Mouse (Mus musculus) gastrocnemius, postnatal 10 days (tissue): ENCODE measurements around the gene Vtn. TPM values are rescaled to one million over a fixed set of nuclear protein-coding genes. Genes with fewer than 3 reads are reported as not detected.

Experiments used
- DNase-seq: peaks from one replicate; pipeline ENCODE4 v3.0.0; 2021; ENCODE audit warnings: mixed read lengths
- long read RNA-seq, 2 experiments: library from polyadenylated mRNA; stranded (forward); transcript quantifications; one replicate each; pipeline ENCODE4 v2.0.0; 2021
- total RNA-seq, 2 experiments: library from RNA; stranded (reverse); gene quantifications; 2 replicates each; pipeline ENCODE4 v1.2.3; 2021

The Vtn gene
- 10 to 100 TPM; 29.8 to 39.0 TPM for total RNA-seq
- long read RNA-seq, experiment 1, transcript Vtn-201 (8 exons, 1,744 nt), result major isoform, 30 of 35 reads
- long read RNA-seq, experiment 1, partial matches to known transcripts, result 2 of 35 reads
- long read RNA-seq, experiment 1, other reads (novel, unspliced or antisense), result 3 of 35 reads
- long read RNA-seq, experiment 2, transcript Vtn-201 (8 exons, 1,744 nt), result major isoform, 20 of 22 reads
- long read RNA-seq, experiment 2, partial matches to known transcripts, result 1 of 22 reads
- long read RNA-seq, experiment 2, other reads (novel, unspliced or antisense), result 1 of 22 reads

DNA sequence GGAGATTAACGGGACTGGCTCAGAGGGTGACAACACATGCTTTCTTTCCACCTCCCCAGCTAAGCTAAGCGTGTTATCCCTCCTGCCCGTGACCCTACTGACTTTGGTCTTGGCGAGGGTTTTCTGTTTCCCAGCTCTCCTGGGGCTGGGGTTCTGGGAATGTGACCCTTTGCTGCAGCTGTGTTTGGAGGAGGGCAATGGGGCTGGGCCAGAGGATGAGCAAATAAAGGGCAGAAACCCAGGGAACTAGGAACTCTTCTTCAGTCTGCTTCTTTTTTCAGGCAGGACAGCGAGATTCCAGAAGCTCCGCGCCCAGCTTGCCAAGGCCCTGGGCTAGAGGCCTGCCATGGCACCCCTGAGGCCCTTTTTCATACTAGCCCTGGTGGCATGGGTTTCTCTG is at the start of gene Vtn:
Vtn (plus strand) TSS at position 88 of the 400 bp plus-strand sequence.
- DNase-seq, result peak; percentile 35

DNA sequence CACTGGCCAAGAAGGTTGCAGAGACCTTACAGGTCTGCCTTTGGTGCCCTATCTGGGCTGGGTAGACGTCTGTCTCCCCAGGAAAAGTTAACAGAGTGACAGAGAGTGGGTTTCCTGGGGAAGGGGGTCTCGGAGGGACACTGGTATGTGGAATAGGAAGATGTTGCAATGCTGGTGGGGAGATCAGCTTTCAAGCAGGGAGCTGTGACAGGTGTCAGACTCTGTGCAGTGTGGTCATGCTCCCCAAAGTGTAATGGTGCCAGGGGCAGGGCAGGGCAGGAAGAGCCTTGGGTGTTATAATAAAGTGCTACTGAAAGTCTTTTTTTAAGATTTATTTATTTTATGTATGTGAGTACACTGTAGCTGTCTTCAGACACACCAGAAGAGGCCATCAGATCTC is 48.6 kb upstream of the Vtn start:
- DNase-seq, result no peak

DNA sequence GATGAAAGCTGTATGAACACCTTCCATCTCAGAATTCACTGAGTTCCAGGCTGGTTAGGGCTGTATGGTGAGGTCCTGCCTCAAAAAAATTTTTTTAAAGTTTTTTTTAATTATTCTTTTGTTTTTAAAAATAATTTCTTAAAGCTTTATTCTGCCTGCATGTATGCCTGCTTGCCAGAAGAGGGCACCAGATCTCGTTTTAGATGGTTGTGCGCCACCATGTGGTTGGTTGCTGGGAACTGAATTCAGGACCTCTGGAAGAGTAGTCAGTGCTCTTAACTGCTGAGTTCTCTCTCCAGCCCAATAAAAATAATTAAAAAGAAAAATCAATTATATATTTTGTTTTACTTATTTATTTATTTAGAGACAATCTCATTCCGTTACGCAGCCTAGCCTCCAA is 45.2 kb upstream of the Vtn start:
- peak; percentile 68 for DNase-seq

DNA sequence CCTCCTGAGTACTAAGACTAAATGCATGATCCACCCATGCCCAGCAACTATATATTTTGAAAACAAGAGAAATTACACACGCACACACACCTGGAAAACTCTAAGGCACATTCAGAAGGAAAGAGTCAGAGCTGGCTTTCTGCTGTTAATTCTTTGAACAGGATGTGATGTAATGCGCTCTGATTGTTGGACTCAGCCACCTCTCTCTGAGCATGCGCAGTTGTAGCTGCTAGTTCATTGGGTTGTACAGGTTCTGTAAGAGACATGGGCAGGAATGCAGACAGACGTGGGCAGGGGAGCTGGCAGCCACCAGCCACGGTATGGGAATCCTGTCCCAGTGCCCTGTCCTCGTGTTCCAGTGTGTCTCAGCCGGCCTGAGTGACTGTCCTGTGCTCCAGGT is 44.6 kb upstream of the Vtn start:
- DNase-seq, result no peak

DNA sequence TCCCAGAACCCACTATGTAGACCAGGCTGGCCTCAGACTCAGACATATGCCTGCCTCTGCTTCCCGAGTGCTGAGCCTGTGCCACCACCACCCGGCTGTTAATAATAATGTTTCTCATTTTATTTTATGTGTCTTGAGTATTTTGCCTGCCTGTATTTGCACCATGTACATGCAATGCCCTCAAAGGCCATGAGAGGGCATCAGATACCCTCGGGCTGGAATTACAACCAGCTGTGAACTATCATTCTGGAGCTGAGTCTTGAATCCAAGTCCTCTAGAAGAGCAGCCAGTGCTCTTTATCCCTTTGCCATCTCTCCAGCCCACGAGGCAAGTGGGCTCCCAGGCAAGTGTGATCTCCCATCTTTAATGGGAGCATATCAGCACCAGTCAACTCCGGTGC is 43.6 kb upstream of the Vtn start:
- peak; percentile 35 for DNase-seq

DNA sequence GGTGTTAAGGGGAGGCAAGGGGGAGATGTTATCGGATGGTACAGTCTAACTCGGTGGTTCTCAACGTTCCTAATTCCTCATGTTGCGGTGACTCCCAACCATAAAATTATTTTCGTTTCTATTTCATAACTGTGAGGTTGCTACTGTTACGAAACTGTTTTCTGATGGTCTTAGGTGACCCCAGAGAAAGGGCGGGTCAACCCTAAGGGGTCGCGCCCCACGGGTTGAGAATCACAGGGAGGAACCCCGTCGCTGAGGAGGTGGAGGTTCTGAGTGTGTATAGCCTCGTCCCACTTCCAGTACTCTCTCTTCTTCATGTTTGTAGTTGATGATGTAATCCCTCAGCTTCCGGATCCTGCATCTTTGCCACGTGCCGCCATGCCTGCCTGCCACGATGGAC is 40.2 kb upstream of the Vtn start:
- no peak for DNase-seq

DNA sequence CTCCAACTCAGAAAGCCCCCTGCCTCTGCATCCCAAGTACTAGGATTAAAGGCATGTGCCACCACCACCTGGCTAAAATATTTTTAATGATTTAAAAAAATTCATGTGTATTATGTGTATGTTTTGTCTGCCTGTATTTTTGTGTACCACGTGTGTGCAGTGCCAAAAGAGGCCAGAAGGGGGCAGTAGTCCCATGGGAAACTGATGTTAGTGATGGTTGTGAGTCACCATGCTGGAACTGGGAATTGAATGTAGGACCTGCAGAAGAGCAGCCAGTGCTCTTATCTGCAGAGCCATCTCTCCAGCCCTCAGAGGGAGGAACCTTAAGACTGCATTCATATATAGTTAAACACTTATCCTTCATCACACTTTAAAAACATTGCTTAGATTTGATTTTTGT is 37.0 kb upstream of the Vtn start:
- no peak for DNase-seq

DNA sequence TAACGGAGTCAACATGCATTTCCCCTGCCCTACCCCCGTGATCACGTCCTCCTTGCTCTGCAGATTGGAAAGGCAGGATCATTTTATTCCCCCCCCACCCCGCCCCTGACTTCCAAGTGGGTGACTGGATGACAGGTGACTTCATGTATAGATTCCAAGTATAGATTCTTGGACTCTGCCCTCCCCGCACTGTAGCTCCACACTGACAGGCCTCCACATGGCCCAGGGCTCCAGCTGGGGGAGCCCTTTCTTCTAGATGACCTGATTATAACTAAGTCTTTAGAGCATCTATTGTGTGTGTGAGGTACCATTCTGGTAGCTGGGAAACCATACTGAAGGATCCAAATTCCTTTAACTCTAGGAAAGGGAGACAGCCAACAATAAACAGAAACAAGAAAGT is 36.2 kb upstream of the Vtn start:
- no peak for DNase-seq

DNA sequence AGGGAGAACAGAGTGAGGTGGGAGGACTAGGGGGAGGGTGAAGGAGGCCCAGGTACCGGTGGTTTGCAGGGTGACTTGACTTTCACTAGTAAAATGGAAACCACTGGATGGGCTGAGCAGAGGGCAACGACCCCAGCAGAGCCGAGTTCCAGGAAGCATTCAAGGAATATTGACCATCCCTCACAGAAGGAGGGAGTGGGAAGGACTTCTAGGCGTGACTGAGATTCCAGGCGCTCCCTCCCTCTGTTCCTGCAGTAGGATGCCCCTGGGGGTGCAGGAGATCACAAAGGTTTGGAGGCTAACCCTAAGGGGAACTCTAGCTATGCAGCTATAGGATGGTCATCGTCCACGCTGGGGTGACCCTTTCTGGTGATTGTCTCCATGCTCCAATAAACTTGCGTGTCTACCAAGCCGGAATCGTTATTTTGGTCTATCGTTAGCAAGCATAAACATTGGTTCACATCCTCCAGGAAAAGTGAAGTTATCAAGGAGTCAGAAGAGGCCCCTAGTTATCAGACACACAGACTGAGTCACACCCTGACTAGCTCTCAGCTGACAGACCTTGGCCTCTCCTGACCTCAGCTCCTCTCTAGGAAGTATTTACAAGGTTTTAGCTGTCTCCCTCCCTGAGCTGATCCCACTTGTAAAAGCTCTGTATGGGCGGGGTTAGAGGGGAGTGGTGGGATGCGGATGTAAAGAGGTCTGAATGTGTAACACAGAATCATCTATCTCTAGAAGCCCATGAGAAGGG is 35.4 kb upstream of the Vtn start:
- DNase-seq, result no peak

DNA sequence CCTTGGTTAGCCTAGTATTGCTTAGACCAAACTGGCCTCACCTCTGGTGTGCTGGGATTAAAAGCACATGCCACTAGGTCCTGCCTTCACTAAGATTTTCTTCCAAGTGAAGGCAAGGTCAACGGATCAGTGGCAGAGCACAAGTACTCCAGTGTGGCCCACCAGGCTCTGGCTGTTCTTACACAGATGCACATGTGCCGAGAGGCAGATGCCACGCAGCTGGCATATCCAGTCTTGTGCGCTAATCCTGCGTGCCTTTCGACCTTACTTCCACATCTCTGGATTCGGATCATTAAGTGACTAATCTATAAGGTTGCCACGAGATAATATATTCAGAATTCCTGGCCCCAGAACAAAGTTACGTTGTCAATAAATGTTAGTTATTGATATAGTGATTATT is 33.8 kb upstream of the Vtn start:
- no peak for DNase-seq

DNA sequence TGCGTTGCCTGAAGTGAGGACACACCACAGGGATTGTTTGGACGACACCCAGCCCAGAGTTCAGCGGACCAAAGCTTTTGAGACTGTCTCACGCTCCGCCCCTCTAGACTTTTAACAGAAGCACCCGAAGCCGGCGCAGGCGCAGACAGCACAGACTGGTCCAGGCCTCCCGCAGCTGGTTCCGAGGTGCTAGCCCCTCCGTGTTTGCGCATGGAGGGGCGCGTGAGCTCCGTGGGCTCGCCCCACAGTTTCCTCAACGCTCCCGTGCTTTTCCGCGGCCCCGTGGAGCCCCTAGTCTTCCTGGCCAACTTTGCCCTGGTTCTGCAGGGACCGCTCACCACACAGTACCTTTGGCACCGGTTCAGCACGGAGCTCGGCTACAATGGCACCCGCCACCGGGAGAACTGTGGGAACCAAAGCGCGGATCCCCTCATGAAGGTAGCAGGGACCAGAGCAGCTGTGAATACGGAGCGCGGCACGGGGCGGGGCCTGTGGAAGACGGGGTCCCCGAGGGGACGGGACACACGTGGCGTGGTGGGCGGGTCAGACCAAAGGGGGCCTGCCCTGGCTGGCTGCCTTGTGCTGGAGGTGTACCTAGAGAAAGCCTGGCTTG is 33.2 kb upstream of the Vtn start, which contains the start of gene Slc46a1:
Slc46a1 (plus strand) TSS at position 130 of the 613 bp plus-strand sequence.
- DNase-seq, result peak; percentile 91

DNA sequence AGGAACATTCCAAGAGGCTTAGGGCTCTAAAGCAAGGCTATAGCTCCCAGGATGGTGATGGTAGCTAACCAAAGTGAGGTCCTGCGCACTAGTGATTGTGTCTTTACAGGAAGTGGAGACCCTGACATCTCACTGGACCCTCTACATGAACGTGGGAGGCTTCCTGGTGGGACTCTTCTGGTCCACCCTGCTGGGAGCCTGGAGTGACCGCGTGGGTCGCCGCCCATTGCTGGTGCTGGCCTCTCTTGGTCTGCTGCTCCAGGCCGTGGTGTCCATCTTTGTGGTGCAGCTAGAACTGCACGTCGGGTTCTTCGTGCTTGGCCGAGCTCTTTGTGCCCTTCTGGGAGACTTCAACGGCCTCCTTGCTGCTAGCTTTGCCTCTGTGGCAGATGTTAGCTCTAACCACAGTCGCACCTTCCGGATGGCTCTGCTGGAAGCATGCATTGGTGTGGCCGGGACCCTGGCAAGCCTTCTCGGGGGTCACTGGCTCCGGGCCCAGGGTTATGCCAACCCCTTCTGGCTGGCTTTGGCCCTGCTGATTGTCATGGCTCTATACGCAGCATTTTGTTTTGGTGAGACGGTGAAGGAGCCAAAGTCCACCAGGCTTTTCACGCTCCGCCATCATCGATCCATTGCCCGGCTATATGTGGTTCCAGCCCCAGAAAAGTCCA is 32.5 kb upstream of the Vtn start:
- no peak for DNase-seq

DNA sequence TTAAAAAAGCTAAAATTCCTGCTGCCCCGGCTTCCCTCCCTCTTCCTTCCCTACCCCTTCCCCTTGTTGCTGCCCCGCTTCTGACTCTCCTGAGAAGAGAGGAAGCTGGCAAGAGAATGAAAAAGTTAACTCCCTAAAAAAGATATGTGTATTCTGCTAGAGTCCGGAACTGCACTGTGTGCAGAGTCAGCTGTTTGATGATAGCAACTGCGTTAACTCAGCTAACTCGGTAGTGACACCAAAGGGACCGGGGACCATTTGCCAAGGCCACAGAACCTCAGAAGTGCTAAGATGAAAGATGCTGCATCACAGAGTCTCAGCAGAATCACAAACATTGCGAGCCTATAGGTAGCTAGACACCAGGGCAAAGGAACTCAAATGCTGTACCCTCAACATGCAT is 31.4 kb upstream of the Vtn start:
- DNase-seq, result no peak

DNA sequence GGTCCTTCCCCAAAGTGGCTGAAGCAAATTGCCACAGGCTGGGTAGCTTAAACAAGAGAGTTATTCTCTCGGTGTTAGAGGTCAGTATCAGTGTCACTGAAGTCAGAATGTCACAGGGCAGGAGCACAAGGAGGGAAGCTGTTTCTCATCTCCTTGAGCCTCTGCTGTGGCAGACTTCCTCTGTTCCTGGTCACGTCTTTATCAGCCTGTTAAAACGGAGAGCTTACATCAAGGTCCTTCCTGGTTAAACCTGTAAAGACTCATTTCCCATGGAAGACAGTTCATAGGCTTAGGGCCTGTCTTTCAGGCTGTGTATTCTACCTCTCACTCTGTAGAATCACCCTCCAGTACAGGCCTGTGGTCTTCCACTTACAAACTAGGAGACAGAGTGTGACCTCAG is 31.0 kb upstream of the Vtn start:
- no peak for DNase-seq

DNA sequence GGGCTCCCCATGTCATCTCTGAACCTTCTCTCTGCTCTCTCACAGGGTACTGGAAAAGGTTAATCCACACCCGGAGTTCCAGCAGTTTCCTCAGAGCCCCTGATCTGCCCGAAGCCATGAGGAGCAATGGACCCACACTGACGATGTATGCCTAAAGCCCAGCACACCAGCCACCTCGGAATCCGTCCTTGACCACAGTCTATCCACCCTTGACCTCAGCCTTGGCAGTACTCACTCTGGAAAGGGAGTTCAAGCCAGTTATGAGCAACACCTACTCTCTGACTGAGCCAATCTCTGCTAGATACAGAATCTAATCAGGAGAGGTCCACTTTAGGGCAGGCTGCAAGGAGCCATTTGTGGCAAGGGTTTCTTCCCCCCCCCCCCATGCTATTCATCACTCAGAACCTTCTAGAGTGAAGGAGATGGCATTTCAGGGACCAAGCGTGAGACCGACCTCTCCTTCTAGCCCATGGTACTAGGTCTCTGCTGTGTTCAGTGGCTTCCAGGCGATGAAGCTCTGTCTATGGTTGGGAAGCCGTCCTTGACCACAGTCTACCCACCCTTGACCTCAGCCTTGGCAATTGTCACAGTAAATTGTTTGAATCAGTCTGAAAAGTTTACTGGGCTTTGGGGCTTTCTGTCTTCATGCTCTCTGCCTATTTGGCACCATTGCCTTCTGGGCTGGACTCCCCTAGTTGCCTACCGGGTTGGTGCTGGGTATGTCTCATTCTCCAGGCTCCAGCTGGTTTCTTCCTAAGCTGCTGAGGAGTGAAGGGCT is 27.4 kb upstream of the Vtn start:
- no peak for DNase-seq

DNA sequence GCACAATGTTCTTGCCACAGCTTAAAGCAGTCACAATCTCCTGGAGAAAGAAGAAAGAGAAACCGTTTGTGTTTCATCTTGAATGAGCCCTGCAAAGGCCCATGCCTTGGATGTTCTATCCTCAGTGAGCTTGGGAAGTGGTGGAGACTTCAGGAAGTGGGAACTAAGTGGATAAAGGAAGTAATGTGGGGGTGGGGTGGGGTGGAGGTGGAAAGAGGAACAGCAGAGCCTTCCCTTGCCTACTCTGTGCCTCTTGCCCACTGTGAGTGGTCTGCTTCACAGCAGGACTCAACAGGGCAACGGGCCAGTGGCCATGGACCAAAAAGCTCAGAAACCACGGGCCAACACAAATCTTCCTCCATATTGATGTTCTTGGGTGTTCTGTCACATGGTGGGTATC is 23.6 kb upstream of the Vtn start:
- DNase-seq, result no peak

DNA sequence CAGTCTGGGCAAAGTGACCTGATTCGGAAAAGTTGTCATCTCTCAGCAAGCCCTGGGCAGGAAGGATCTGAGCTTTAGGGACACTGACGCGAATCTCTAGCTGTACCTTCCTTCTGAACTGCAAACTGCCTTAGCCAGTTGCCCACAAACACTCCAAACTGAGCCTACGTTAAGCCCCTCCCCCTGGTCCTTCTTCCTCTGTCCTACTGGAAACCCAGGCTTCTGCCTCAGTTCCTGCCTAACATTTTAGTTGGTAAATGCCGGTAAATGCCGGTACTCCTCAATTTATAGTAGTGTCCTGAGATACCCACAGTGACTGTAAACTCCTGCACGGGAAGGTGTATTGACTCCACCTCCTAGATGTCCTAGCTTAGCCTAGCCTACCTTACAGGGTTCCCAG is 15.3 kb upstream of the Vtn start:
- no peak for DNase-seq

DNA sequence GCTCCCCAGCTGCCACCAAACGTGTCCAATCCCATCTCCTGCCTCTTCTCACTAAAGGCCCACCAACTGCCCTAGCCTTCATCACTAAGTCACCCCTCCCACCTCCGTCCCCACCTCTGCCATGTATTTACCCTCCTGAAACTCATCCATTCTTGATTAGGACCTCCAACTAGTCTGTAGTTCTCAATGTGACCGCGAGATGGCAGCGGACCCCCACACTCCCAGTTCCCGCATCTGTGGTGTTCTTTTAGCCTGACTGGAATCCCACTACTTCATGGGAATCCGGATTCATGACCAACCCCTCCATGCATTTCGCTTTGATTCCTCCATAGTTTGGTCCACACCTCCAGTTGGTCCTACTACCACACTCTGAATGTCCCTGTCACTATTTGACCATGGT is 10.7 kb upstream of the Vtn start:
- DNase-seq, result peak; percentile 74

DNA sequence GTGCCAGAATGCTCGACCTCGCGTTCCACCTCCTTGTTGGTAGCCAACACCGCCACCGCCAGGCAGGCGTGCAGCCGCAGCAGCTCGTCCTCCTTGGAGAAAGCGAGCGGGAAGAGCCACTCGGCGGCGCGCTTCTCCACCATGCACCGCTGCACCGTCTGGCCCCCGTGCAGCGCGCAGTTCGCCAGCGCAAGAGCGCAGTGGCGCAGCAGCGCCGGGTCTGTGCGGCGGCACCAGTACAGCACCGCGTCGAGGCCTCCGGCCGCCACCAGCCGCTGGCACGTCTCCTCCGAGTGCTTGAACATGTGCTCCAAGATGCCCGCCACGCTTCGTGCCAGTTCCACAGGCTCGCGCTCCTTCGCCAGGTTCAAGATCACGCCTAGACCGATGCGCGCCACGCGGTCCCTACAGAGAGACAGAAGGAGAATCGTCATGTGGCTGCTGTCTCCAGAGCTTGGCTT is 8.1 kb upstream of the Vtn start:
- no peak for DNase-seq

DNA sequence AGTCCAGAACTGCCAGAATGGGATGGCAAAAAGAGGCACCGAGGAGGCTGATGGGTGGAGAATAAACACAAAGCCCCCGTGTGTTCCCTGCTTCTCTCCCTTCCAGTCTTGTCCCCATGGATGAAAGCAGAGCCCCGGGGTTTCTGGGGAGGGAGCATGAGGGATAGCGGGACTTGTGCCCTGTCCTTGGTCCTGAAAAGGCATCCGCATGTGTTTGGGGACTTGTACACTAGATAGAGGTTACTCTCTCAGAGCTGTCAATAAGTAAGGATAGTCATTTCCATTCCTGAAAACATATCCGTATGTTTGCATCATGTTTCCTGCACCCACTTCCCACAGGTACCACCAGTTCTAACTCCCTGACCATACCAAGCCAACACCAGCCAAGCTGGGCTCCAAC is 3.0 kb upstream of the Vtn start:
- DNase-seq, result peak; percentile 25

DNA sequence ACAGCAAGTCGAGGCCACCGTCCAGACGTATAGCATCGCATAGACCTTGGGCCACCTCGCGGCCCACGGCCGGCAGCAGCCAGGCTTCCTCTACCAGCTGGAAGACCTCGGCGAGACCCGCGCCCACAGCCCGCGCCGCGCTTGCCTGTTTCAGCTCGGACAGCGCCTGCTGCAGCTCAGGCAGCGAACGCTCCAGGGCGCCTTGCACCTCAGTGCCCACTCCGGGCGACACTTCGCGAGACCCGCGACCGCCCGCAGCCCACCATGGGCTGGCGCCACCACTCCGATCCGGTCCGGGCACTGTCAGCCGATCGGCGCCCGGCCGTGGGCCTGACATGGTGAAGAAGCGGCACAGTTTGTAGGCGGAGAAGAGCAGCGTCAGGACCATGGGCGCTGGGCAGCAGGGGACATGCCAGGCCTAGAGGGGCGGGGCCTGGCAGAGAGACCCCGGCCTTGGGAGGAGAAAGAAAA is 1.8 kb upstream of the Vtn start:
- peak; percentile 39 for DNase-seq
